Mouse (Mus musculus): ENCODE measurements around the gene Mypn. TPM values are rescaled to one million over a fixed set of nuclear protein-coding genes. Genes with fewer than 3 reads are reported as not detected.

Gene Mypn
- polyA plus RNA-seq, 1 experiment from 2014 or later = 3.8 TPM

DNA sequence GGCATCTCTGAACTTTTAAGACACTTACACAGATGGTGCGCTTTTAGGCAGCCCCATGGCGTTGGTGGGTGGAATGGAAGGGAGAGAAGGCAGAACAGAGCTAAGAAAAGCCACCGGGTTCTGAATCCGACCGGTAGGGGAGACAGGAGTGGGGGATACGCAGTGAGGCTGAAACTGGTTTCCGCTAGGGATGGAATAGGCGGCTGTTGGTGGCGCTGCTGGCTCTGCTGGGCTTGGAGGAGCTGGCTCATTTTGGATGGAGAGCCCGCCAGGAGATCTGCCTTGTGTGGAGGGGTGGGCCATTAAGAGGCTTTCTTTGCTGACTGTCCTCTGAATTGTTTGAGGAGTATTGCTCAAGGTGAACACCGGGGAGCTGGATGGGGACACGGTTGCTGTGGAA, 68.1 kb downstream of the Mypn start:
- WGBS (ENCODE audit: insufficient replicate concordance) = 42% methylated on average over 12 of the region's 12 CpGs
- Histone ChIP-seq H3K36me3 (ENCODE audit: control insufficient read depth, insufficient read depth, low read length) (0 out of 2 replicates have a peak, but pooled peaks cover under 1% of the 10 kb centered on the region), H3K27me3 (ENCODE audit: control insufficient read depth, insufficient read depth, low read length) (no peaks in the 10 kb centered on the region), H3K9me3 (replicated peaks; ENCODE audit: control insufficient read depth, low read length) (no peaks in the 10 kb centered on the region), H3K4me3 (ENCODE audit: low read depth, low read length) (no peak overlapping the region), H3K4me2 (no peak overlapping the region), H3K9ac (ENCODE audit: low read depth, low read length) (no peak overlapping the region), H3K4me1 (ENCODE audit: control insufficient read depth, insufficient read depth, low read length) (no peaks in the 10 kb centered on the region), H3K27ac (ENCODE audit: low read depth, low read length) (no peak overlapping the region)
- no peak for ATAC-seq (replicated peaks; ENCODE audit: insufficient number of reproducible peaks, low FRiP score, low TSS enrichment)

DNA sequence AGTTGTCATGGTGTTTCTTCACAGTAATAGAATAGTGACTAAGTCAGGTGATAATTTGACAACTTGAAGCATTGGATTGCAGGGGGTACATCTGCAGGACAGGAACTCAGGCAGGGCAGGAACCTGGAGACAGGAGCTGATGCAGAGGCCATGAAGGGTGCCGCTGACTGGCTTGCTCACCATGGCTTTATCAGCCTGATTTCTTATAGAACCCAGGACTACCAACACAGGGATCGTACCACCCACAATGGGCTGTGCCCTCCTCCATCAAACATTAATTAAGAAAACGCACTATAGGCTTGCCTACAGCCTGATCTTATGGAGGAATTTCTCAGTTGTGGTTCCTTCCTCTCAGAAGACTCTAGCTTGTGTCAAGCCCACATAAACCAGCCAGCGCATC, 70.4 kb downstream of the Mypn start:
- 87% methylated on average over 4 of the region's 4 CpGs for WGBS (ENCODE audit: insufficient replicate concordance)
- H3K27me3 ChIP-seq (ENCODE audit: control insufficient read depth, insufficient read depth, low read length) = no peaks in the 10 kb centered on the region
- 0 out of 2 replicates have a peak, but pooled peaks cover 3% of the 10 kb centered on the region for H3K36me3 ChIP-seq (ENCODE audit: control insufficient read depth, insufficient read depth, low read length)
- H3K4me1 ChIP-seq (ENCODE audit: control insufficient read depth, insufficient read depth, low read length) = peaks cover 2% of the 10 kb centered on the region; the same call in 1 of the 2 replicates
- no peak overlapping the region for H3K27ac ChIP-seq (ENCODE audit: low read depth, low read length)
- no peak overlapping the region for H3K4me3 ChIP-seq (ENCODE audit: low read depth, low read length)
- H3K9ac ChIP-seq (ENCODE audit: low read depth, low read length) = no peak overlapping the region
- no peaks in the 10 kb centered on the region for H3K9me3 ChIP-seq (replicated peaks; ENCODE audit: control insufficient read depth, low read length)
- ATAC-seq (replicated peaks; ENCODE audit: insufficient number of reproducible peaks, low FRiP score, low TSS enrichment) = no peak
- no peak overlapping the region for H3K4me2 ChIP-seq

DNA sequence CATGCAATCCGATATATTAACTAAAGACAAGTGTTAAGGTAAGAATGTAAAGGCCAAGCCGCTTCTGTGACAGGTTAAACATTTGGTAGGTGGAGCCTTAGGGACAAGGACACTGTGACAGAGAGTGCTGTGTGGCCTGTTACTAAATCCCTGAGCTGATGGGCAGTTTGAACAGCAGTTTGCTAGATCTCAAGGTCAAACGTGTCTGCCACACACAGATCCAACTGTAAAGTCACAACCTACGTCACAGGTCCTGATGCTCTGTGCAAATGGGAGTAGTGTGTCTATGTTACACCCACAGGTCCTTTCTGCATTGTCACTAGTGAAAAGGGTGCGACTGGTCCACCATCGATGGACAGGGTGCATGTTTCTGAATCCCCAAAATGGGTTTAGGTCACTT, 71.4 kb downstream of the Mypn start:
- no peak for ATAC-seq (replicated peaks; ENCODE audit: insufficient number of reproducible peaks, low FRiP score, low TSS enrichment)
- Histone ChIP-seq H3K9me3 (replicated peaks; ENCODE audit: control insufficient read depth, low read length) (no peaks in the 10 kb centered on the region), H3K27me3 (ENCODE audit: control insufficient read depth, insufficient read depth, low read length) (no peaks in the 10 kb centered on the region), H3K9ac (ENCODE audit: low read depth, low read length) (no peak overlapping the region), H3K36me3 (ENCODE audit: control insufficient read depth, insufficient read depth, low read length) (0 out of 2 replicates have a peak, but pooled peaks cover 3% of the 10 kb centered on the region), H3K4me2 (no peak overlapping the region), H3K27ac (ENCODE audit: low read depth, low read length) (no peak overlapping the region), H3K4me3 (ENCODE audit: low read depth, low read length) (no peak overlapping the region), H3K4me1 (ENCODE audit: control insufficient read depth, insufficient read depth, low read length) (peaks cover 2% of the 10 kb centered on the region; the same call in 1 of the 2 replicates)
- 75% methylated on average over 6 of the region's 6 CpGs for WGBS (ENCODE audit: insufficient replicate concordance)

DNA sequence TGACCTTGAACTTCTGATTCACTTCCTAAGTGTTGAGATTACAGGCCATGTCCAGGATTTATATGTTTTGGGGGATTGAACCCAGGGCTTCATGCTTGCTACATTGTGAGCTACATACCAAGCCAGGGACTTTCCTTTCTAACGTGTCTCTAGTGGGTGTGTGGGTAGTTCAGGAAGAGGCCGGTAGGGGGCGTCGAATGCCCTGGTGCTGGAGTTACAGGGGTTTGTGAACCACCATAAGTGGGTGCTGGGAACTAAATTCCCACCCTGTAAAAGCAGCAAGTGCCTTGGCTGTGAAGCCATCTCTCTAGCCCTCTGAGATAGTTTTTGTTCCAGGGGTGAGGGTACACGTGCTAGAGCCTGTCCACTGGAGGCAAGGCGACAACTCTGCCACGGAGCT, 73.3 kb downstream of the Mypn start:
- WGBS (ENCODE audit: insufficient replicate concordance) = 59% methylated on average over 7 of the region's 7 CpGs

DNA sequence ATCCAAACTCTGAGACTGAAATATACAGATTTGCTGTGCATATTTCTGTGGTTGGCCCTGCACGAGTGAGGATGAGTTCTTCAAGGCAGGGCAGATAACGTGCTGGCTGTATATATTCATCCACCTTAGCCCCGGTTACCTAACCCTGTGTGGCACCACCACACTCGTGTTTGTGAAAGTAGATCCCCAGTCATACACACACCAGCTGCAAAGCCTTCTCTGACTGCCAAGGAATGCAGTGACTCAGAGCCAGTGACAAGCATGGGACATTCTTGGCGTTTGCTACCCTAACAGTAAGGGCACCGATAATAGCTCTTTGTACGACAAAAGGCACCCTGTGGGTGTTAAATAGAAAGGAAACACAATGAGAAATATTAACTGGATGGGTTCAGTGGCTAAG, 75.5 kb downstream of the Mypn start:
- 0 out of 2 replicates have a peak, but pooled peaks cover 3% of the 10 kb centered on the region for H3K36me3 ChIP-seq (ENCODE audit: control insufficient read depth, insufficient read depth, low read length)
- no peak overlapping the region for H3K4me2 ChIP-seq
- 49% methylated on average over 7 of the region's 7 CpGs for WGBS (ENCODE audit: insufficient replicate concordance)
- no peak overlapping the region for H3K4me3 ChIP-seq (ENCODE audit: low read depth, low read length)
- H3K27ac ChIP-seq (ENCODE audit: low read depth, low read length) = peak overlapping the region; percentile 22; the same call in 1 of the 2 replicates
- no peak overlapping the region for H3K9ac ChIP-seq (ENCODE audit: low read depth, low read length)
- H3K9me3 ChIP-seq (replicated peaks; ENCODE audit: control insufficient read depth, low read length) = no peaks in the 10 kb centered on the region
- no peaks in the 10 kb centered on the region for H3K27me3 ChIP-seq (ENCODE audit: control insufficient read depth, insufficient read depth, low read length)
- ATAC-seq (replicated peaks; ENCODE audit: insufficient number of reproducible peaks, low FRiP score, low TSS enrichment) = no peak
- H3K4me1 ChIP-seq (ENCODE audit: control insufficient read depth, insufficient read depth, low read length) = peaks cover 2% of the 10 kb centered on the region; the same call in 1 of the 2 replicates

More for the DNA sequence above, 73.3 kb downstream of the Mypn start:
- ATAC-seq (replicated peaks; ENCODE audit: insufficient number of reproducible peaks, low FRiP score, low TSS enrichment) = no peak; the same call in 1 of the 2 replicates
- Histone ChIP-seq H3K9ac (ENCODE audit: low read depth, low read length) (no peak overlapping the region), H3K27me3 (ENCODE audit: control insufficient read depth, insufficient read depth, low read length) (no peaks in the 10 kb centered on the region), H3K36me3 (ENCODE audit: control insufficient read depth, insufficient read depth, low read length) (0 out of 2 replicates have a peak, but pooled peaks cover 3% of the 10 kb centered on the region), H3K4me3 (ENCODE audit: low read depth, low read length) (no peak overlapping the region), H3K9me3 (replicated peaks; ENCODE audit: control insufficient read depth, low read length) (no peaks in the 10 kb centered on the region), H3K27ac (ENCODE audit: low read depth, low read length) (no peak overlapping the region), H3K4me2 (no peak overlapping the region), H3K4me1 (ENCODE audit: control insufficient read depth, insufficient read depth, low read length) (peaks cover 2% of the 10 kb centered on the region; the same call in 1 of the 2 replicates)

DNA sequence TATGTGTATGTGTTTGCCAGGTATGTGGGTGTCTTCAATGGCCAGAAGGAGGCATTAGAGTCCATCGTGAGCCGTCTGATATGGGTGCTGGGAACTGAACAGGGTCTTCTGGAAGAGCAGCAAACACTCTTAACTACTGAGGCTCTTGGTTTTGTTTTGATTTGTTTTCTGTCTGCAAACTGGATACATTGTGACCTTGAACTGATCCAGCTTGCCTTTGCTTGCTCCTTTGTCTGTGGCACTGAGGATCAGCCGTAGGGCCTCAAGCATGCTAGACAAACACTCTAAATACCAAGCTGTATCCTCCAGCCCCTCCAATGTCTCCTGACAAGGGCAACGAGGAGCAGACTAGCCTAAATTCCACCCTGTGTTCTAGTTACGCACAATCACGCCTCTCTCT, 76.6 kb downstream of the Mypn start:
- Histone ChIP-seq H3K9ac (ENCODE audit: low read depth, low read length) (no peak overlapping the region), H3K4me2 (no peak overlapping the region), H3K27ac (ENCODE audit: low read depth, low read length) (no peak overlapping the region), H3K4me1 (ENCODE audit: control insufficient read depth, insufficient read depth, low read length) (peaks cover 2% of the 10 kb centered on the region; the same call in 1 of the 2 replicates), H3K9me3 (replicated peaks; ENCODE audit: control insufficient read depth, low read length) (no peaks in the 10 kb centered on the region), H3K27me3 (ENCODE audit: control insufficient read depth, insufficient read depth, low read length) (no peaks in the 10 kb centered on the region), H3K4me3 (ENCODE audit: low read depth, low read length) (no peak overlapping the region), H3K36me3 (ENCODE audit: control insufficient read depth, insufficient read depth, low read length) (0 out of 2 replicates have a peak, but pooled peaks cover 3% of the 10 kb centered on the region)
- WGBS (ENCODE audit: insufficient replicate concordance) = 89% methylated on average over 6 of the region's 6 CpGs
- no peak for ATAC-seq (replicated peaks; ENCODE audit: insufficient number of reproducible peaks, low FRiP score, low TSS enrichment)

DNA sequence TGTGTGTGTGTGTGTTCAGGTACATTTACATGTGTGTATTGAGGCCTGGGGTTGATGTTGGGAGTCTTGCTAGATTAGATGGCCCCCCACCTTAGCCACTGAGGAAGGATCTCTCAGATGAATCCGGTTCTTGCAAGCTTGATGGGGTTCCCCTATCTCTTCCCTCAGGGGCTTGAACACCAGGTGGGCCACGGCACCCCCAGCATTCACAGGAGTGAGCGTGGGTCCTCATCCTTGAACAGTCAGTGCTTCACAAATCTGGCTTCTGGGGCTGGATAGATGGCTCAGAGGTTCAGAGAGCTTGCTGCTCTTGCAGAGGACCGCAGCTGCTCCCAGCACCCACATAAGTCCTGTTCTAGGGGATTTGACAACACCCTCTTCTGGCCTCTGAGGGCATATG, 77.6 kb downstream of the Mypn start:
- Histone ChIP-seq H3K9ac (ENCODE audit: low read depth, low read length) (no peak overlapping the region), H3K36me3 (ENCODE audit: control insufficient read depth, insufficient read depth, low read length) (0 out of 2 replicates have a peak, but pooled peaks cover 3% of the 10 kb centered on the region), H3K9me3 (replicated peaks; ENCODE audit: control insufficient read depth, low read length) (no peaks in the 10 kb centered on the region), H3K27me3 (ENCODE audit: control insufficient read depth, insufficient read depth, low read length) (no peaks in the 10 kb centered on the region), H3K4me3 (ENCODE audit: low read depth, low read length) (no peak overlapping the region), H3K4me1 (ENCODE audit: control insufficient read depth, insufficient read depth, low read length) (peaks cover 2% of the 10 kb centered on the region; the same call in 1 of the 2 replicates), H3K4me2 (no peak overlapping the region), H3K27ac (ENCODE audit: low read depth, low read length) (no peak overlapping the region)
- WGBS (ENCODE audit: insufficient replicate concordance) = 81% methylated on average over 4 of the region's 4 CpGs
- no peak for ATAC-seq (replicated peaks; ENCODE audit: insufficient number of reproducible peaks, low FRiP score, low TSS enrichment)

DNA sequence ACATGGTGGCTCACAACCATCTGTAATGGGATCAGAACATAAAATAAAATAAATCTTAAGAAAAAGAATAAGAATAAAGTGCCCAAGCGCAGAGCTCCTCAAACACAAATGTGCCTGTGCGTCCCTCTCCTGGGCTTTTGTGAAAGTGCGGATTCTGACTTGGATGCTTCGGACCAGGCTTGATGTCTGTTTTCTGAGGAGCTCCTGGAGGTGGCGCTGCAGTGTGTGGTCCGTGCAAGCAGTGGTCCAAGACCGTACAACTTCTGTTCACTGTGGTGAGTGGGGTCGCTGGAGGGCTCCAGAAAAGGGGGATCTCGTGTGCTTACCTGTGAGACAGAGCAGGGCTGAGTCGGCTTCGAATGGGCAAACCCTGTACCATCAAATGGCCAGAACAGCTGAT, 78.4 kb downstream of the Mypn start:
- Histone ChIP-seq H3K4me1 (ENCODE audit: control insufficient read depth, insufficient read depth, low read length) (peaks cover 2% of the 10 kb centered on the region; the same call in 1 of the 2 replicates), H3K27ac (ENCODE audit: low read depth, low read length) (no peak overlapping the region), H3K36me3 (ENCODE audit: control insufficient read depth, insufficient read depth, low read length) (no peaks in the 10 kb centered on the region), H3K4me3 (ENCODE audit: low read depth, low read length) (no peak overlapping the region), H3K4me2 (no peak overlapping the region), H3K9ac (ENCODE audit: low read depth, low read length) (no peak overlapping the region), H3K27me3 (ENCODE audit: control insufficient read depth, insufficient read depth, low read length) (no peaks in the 10 kb centered on the region), H3K9me3 (replicated peaks; ENCODE audit: control insufficient read depth, low read length) (no peaks in the 10 kb centered on the region)
- WGBS (ENCODE audit: insufficient replicate concordance) = 37% methylated on average over 11 of the region's 11 CpGs
- no peak for ATAC-seq (replicated peaks; ENCODE audit: insufficient number of reproducible peaks, low FRiP score, low TSS enrichment)

DNA sequence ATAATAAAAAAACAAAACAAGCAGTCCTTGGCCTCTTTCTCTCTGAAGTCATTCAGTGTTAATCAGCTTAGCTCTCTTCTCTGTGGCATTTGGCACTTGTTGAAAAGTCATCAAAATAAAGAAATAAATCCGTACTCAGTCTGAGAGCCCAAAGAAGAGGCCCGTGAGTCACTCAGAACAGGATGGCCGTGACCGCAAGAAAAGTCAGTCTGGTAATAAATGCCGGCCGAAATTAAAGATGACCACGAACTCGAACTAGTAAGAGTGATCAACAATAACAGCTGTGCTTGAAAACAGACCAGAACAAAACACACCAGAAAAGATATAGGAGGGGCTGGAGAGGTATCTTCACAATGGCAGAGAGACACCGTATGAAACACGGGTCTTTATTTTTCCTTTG, 79.7 kb downstream of the Mypn start:
- no peaks in the 10 kb centered on the region for H3K27me3 ChIP-seq (ENCODE audit: control insufficient read depth, insufficient read depth, low read length)
- no peaks in the 10 kb centered on the region for H3K9me3 ChIP-seq (replicated peaks; ENCODE audit: control insufficient read depth, low read length)
- no peak for ATAC-seq (replicated peaks; ENCODE audit: insufficient number of reproducible peaks, low FRiP score, low TSS enrichment)
- H3K4me1 ChIP-seq (ENCODE audit: control insufficient read depth, insufficient read depth, low read length) = peaks cover 2% of the 10 kb centered on the region; the same call in 1 of the 2 replicates
- no peak overlapping the region for H3K9ac ChIP-seq (ENCODE audit: low read depth, low read length)
- H3K36me3 ChIP-seq (ENCODE audit: control insufficient read depth, insufficient read depth, low read length) = no peaks in the 10 kb centered on the region
- no peak overlapping the region for H3K4me2 ChIP-seq
- WGBS (ENCODE audit: insufficient replicate concordance) = 88% methylated on average over 10 of the region's 10 CpGs
- no peak overlapping the region for H3K4me3 ChIP-seq (ENCODE audit: low read depth, low read length)
- H3K27ac ChIP-seq (ENCODE audit: low read depth, low read length) = no peak overlapping the region

All from heart, embryonic 11.5 days (tissue).